Mouse (Mus musculus) cerebral cortex, adult 2 months (tissue): ENCODE data around the gene Rnf128.

Experiments
- WGBS: fragments of 180-500 bp; shearing (Covaris S2); methylation state at CpG from one replicate; pipeline ENCODE4 v1.1.7; 2018; 5-methylcytosine and 5-hydroxymethylcytosine counted together

Rnf128 gene

DNA sequence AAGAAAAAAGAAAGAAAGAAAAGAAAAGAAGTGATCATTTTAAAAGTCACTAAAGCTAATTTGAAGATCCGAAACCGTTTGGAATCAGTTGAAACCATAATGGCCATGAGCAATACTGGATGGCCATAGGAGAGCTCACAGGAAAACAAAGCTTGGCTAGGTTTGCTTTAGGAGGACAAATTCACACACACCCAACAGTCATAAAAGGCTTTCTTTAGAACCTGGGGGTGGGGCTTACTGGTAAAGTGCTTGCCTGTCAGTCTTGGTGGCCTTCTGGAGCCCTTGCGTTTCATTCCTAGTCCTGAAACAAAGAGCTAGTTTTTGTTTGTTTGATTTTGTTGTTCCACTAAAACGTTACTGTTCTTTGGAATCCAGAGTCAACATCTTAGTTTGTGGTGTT is 71.6 kb downstream of the Rnf128 start:
- 70% methylated on average over 4 of the region's 4 CpGs for WGBS

DNA sequence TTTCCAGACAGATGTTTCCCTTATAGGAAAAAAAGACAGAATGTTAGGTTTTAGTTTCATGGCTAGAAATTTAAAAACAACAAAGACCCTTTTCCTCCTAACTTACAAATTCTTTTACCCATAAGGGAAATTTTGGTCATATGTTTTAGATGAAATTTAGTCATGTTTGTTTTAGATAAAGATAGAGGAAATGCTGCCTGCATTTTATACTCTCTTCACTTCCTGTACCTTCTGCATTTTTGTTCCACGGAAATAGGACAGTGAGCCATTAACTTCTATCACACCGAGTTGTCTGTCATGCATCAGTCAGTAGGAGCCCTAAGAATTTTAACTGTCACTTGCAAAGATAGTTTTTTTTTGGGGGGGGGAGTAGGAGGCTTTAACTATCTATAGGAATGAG is 76.6 kb downstream of the Rnf128 start:
- WGBS: 81% methylated on average over 2 of the region's 2 CpGs

DNA sequence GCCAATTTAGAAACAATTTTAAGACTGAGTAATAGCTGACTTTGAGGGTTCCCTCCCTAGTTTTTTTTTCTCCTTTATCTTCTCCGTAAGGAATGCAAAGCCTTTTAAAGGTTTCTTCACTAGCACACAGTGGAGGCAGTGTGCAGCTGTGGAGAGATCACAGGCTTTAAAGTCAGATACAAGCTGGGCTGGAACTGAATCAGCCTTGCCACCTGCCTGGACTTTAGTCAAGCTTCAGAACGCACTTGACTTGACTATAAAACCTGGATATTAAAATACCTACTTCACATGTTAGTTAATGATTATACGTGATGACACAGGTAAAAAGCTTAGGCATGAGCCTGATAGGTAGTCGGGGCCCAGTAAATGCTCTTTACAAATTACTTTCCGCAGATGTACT is 89.1 kb downstream of the Rnf128 start:
- 76% methylated on average over 5 of the region's 5 CpGs for WGBS

DNA sequence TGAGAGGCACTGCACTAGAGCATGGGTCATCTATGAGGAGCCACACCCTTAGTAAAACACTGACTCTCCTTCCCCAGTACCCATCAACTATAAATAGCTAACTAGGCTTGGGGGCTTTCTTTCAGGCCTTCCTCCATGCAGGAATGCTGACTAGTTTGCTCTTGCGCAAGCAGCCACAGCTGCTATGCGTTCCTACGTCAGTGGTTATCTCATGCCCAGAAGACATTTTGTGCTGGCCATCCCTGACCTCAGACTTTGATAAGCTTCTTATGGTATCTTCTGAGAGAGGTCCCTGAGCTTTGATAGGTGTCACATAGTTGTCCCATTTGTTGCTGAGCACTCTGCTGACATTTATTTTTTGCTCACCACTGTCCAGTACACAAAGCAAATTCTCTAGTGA is 90.2 kb downstream of the Rnf128 start:
- 94% methylated on average over 3 of the region's 3 CpGs for WGBS

DNA sequence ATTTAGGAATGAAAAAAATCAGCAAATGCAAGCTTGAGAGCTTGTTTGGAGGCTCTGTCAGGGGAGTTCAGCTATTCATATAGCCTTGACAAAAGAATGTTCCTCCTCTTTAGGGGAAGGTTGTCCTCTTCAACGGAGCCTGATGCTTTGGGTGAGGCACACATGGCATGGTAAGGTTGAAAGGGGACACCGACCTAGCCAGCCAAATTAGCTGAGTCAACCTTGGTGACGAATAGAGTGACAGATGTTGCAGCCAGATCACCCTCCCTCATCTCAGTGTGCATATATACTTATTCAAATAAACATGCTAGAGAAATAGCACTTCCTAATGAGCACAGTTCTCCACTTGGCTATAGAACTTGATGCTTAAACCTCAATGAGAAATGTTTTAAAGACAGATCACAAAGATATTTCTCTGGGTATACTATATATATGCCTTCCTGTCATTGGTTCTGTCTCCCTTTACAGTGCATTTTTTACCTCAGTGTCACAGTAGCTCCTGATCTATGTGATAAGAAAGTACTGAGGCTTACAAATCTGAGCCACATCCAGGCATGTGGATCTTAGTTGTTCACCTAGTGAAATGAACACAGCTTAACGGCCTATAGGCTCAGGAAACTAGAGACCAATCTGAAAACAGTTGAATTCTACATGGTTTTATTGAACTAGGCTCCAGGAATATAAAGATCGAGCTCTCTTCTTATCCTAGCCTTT is 91.4 kb downstream of the Rnf128 start:
- WGBS: 84% methylated on average over 5 of the region's 5 CpGs

DNA sequence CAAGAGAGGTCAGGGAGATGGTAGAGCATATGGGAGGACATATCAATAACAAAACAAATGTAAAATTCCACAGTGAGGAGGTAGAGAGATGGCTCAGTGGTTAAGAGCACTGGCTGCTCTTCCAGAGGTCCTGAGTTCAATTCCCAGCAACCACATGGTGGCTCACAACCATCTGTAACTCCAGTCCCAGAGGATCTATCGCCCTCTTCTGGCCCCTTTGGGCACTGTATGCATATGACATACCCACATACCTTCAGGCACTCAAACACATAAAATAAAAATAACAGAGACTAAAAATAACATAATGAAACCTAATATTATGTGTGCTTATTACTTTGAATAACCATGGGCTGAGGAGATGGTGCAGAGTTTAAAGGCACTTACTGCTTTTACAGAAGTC is 99.0 kb downstream of the Rnf128 start:
- 63% methylated on average over 1 of the region's 1 CpGs for WGBS

DNA sequence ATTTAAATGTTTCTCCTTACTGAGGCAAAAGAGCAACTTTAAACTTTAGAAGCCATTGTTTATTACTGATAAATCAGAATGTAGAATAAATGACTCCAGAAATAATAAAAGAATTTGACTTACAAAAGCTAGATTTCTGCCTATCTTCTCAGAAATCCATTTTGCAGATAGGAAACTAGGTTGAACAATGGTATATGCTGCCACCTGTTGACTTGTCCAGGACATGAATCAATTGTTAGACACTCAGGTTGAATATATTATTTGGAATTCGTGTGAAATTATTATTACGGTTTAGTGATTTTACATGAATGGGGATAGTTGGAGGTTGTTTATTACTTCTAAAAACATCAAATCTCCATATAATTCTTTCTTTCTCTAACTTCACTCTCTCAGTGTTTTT is 102.7 kb downstream of the Rnf128 start:
- WGBS: 52% methylated on average over 2 of the region's 2 CpGs

DNA sequence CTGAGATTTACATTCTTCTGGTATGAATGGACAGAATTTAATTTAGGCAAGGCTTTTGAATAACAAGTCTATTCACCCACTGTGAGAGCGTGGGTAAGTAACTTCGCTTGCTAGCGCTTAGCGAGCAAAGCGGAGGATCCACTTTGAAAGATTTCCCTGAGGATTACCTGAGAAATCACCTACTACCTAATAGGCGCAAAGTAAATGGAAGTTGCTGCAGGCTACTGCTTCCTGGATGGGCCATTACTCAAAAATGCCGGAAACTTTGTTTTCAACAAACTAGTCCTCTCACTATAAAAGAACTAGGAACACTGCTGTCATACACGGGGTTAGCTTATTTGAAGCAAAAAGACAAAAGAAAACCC is 121.3 kb downstream of the Rnf128 start:
- 3% methylated on average over 8 of the region's 8 CpGs for WGBS

DNA sequence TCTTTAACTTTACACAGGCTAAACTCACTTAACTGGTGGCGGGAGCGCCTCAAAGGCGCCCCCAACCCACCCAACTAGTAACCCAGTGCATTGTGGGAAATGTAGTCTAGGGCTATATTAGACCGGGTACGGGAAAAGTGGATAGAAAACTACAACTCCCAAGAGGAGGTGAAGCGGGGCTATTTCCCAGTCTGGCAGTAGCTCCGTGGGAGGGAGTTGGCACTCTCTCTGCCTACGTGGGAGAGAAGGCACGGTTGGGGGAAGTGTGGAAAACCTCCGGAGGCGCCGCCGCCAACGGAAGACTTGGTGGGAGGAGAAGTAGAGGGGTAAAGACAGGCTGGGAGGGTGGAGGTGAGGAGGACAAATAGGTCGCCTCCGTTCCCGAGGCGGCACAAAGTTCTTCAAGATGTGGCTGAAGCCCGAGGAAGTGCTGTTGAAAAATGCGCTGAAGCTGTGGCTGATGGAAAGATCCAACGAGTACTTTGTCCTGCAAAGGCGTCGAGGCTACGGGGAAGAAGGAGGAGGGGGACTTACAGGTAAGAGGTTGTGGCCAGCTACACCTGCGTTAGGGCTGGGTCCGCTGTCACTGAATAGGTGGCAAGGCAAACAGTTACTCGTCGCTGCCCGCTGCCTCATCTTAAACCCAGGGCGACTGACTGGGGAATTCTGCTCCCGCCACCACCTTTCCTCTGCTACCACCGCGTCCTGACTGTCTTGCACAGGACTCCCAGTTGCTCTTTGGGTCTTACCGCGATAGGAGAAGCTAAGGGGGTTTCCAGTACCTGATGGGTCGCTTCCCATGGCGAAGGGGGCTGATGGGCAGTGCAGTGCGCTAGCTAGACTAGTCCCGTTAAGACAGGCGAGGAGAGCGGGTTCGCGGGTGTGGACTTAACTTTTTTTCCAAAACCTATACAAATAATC is 121.9 kb downstream of the Rnf128 start, which contains the start of gene Tbc1d8b:
Gene Tbc1d8b (plus strand): TSS at position 222 of the 921 bp plus-strand sequence.
- 3% methylated on average over 43 of the region's 43 CpGs for WGBS

DNA sequence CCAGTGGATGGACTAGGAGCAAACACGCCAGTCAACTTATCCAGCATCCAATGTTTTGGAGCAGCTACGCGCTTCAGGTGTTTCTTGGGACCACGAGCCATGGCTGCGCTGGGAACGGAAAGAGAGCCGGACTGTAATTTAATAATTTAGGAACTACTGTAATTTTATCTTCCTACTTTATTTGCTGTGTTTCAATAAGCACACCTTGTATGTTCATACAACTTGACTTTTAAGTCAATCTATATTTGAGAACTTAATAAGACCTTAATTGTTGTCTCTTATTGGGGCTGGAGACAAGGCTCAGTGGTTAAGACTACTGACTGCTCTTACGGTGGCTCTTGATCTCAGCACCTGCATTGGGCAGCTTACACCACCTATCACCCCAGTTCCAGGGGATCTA is 151.3 kb downstream of the Rnf128 start, which contains the start of gene Gm15013:
Gene Gm15013 (minus strand): TSS at position 101 of the 400 bp plus-strand sequence.
- WGBS: 96% methylated on average over 8 of the region's 8 CpGs

DNA sequence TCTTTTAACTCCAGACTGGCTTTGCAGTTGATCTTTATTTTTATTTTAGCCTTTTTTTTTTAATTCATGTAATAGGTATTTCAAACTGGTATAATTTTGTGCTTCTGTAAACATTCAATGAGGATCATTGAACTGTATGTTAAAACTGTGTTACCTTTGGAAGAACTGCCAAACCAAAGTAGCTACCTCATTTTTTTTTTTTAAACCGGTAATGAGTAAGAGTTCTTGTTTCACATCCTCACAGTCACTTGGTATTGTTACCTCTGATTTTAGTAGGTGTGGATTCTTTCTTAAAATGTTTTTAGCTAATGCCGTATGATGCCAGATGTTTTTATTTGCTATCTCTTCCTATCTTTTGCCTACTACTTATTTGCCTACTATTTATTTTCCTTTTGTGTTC is 159.2 kb downstream of the Rnf128 start:
- WGBS: 91% methylated on average over 2 of the region's 2 CpGs
